Mouse (Mus musculus) olfactory bulb, adult 2 months (tissue): ENCODE results near the gene Slc16a7.

Experiments used
- CTCF ChIP-seq: fragments of 200-500 bp; IDR thresholded peaks from 2 replicates; pipeline ENCODE4 v1.5.1; 2012; ENCODE audit warnings: low read depth, mild to moderate bottlenecking, low read length, moderate library complexity; ENCODE audit not compliant: insufficient read depth
- POLR2A ChIP-seq: fragments of 200-500 bp; IDR thresholded peaks from 2 replicates; pipeline ENCODE4 v1.6.1; 2012; ENCODE audit warnings: mild to moderate bottlenecking, low read depth, low read length, moderate library complexity; ENCODE audit not compliant: insufficient read depth

DNA sequence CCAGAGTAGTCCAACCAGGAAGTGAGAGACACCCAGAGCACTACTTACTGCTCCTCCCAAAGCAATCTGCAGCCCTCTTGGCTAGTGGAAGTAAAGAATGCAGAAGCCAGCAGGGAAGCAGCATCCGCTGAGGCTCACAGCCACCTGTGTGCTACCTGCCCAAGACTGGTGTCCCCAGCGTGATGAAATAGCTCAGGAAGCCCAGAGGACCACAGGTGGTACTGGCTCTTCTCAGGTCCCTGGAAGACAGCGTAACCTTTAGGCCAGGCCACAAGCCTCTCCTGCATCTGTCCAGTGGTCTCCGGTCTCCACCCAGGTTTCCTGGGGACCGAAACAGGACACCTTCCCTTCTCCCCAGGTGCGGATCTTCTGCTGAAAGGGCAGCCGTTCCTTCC, 787 bp downstream of the Slc16a7 start:
- TF ChIP-seq CTCF (no peak), POLR2A (no peak)
